Mouse (Mus musculus) gastrocnemius, postnatal 14 days (tissue): ENCODE measurements at regions not wholly inside any gene's neighbourhood (a gene's known extent, or its start where the extent isn't known, plus 50 kb on each side); places are given as distances from the start of the nearest gene placed in this dataset.

ENCODE experiments used
- DNase-seq: peaks from one replicate; pipeline ENCODE4 v3.0.0; 2021; ENCODE audit warnings: mixed read lengths
- intact Hi-C: fragments of 180-260 bp; cut with DNase I; formaldehyde crosslinking; loops from one replicate; pipeline ENCODE4 v1.15.1; 2025; ENCODE audit warnings: low total_unique reads

- intact Hi-C loops: no loop called here
- peak; percentile 28 for DNase-seq
Measured at GRCm38 (mm10) chr6:108606231-108606630, 54.2 kb upstream of the Bhlhe40 start.

GRCm38 (mm10) chr6:108608308-108608707, 52.1 kb upstream of the Bhlhe40 start:
- intact Hi-C loops: no loop called here
- no peak for DNase-seq
